19 mouse cellular contexts compared by ENCODE assay signal in the genomic region with DNA sequence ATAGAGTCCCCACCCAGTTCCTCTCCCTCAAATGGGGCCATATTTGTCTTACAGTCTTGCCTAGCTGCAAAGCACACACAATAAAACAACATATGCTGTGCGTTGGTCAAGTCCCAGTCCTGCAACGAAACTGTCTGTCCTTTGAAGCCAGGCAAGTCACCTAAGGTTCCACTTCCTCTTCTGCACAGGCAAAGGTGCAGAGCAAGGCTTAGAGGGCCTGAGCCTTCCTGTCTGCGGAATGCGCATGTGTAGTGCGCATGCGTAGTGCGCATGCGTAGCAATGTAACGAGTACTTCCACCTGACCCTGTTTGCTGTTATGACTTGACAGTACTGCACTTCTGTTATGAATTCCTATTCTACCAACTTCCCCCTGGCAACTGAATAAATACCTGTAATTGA. TPM values are rescaled to one million over a fixed set of nuclear protein-coding genes. Genes with fewer than 3 reads are reported as not detected.
DNase-seq lines count a peak whose midpoint lies in the region; ATAC-seq lines count a peak whose summit lies in the region.
"Had no signal": no experiment of that assay in that cellular context is flagged by ENCODE, and none has a peak within 500 bp of the region (broad histone marks: within the 10 kb centered on the region; RNA-seq: fewer than 3 reads in every experiment).

No protein-coding gene starts in this region.

- ATAC-seq in common myeloid progenitor, adult 5-6 weeks (replicated peaks; ENCODE audit: low read depth, poor library complexity, severe bottlenecking): 0 out of 2 replicates have a peak, but pooled peaks have one; percentile 29
- peak; percentile 63 for ATAC-seq in megakaryocyte, adult 5-6 weeks (ENCODE audit: poor library complexity, severe bottlenecking)
- ATAC-seq: forebrain, embryonic 16.5 days; hindbrain, postnatal 0 days; Patski had no signal

- peak; percentile 51 for DNase-seq in heart, adult 11 months
- DNase-seq in heart, postnatal 4 days: no peak
- DNase-seq in kidney, adult 9 months: no peak
- DNase-seq in spleen, postnatal 4 days (ENCODE audit: low spot score in 2 of 2): no peak
- DNase-seq in adrenal gland, postnatal 4 days (ENCODE audit: low spot score in 2 of 2): no peak
- DNase-seq: adrenal gland, adult 8-10 months; adrenal gland, postnatal 36 days; cerebellum, adult 11 months; cerebellum, adult 8-10 months; cerebellum, postnatal 14 days; gastrocnemius, postnatal 10 days; heart, postnatal 36 days had no signal

RNA-seq across cellular contexts. Expression of gene Gm17622, which starts 25.7 kb away (rescaled TPM):
- total RNA-seq in heart, postnatal 4 days (2021): not detected
- not detected in 2 replicates for total RNA-seq in common myeloid progenitor, adult 5-6 weeks (2017)
- not detected in 2 replicates for total RNA-seq in megakaryocyte, adult 5-6 weeks (2015)
- total RNA-seq in megakaryocyte, adult 5-6 weeks (2017): not detected in 2 replicates
- not detected for total RNA-seq in adrenal gland, postnatal 4 days (2021)
- total RNA-seq: adrenal gland, adult 8-10 months; adrenal gland, postnatal 36 days; gastrocnemius, postnatal 10 days; gastrocnemius, postnatal 4 days; heart, adult 8-10 months; heart, postnatal 36 days; hindbrain, postnatal 0 days had no signal

RNA-seq across cellular contexts. Expression of gene Polk, which starts 26.1 kb away (rescaled TPM):
- 1 to 10 TPM; 5.5 to 7.8 TPM for total RNA-seq in heart, postnatal 4 days (2021)
- 13.9 and 16.3 TPM in 2 replicates for total RNA-seq in common myeloid progenitor, adult 5-6 weeks (2017)
- 9.5 and 16.5 TPM in 2 replicates for total RNA-seq in megakaryocyte, adult 5-6 weeks (2015)
- total RNA-seq in megakaryocyte, adult 5-6 weeks (2017): 7.7 and 9.5 TPM in 2 replicates
- total RNA-seq in adrenal gland, postnatal 4 days (2021): 10 to 100 TPM; 44.0 to 47.0 TPM

RNA-seq across cellular contexts. Expression of gene Col4a3bp, which starts 26.2 kb away (rescaled TPM):
- total RNA-seq in heart, postnatal 4 days (2021): 10 to 100 TPM; 36.8 to 37.7 TPM
- total RNA-seq in common myeloid progenitor, adult 5-6 weeks (2017): 47.7 and 60.5 TPM in 2 replicates
- 45.6 and 58.8 TPM in 2 replicates for total RNA-seq in megakaryocyte, adult 5-6 weeks (2015)
- total RNA-seq in megakaryocyte, adult 5-6 weeks (2017): 88.5 and 101 TPM in 2 replicates
- total RNA-seq in adrenal gland, postnatal 4 days (2021): 100 to 1,000 TPM in 1 of 2 experiments, 10 to 100 TPM in 1; 99.9 to 101 TPM

RNA-seq across cellular contexts. Expression of gene Ankdd1b, which starts 45.3 kb away (rescaled TPM):
- total RNA-seq in heart, postnatal 4 days (2021): under 1 TPM; 0.62 to 0.83 TPM
- total RNA-seq in common myeloid progenitor, adult 5-6 weeks (2017): not detected in 2 replicates
- not detected in 2 replicates for total RNA-seq in megakaryocyte, adult 5-6 weeks (2015)
- 0.18 TPM in 1 of 2 replicates, not detected in the other for total RNA-seq in megakaryocyte, adult 5-6 weeks (2017)
- 1 to 10 TPM; 2.5 to 4.0 TPM for total RNA-seq in adrenal gland, postnatal 4 days (2021)
- total RNA-seq: hindbrain, postnatal 0 days had no signal
